Comparison of ENCODE assay signal across 8 mouse cellular contexts in genomic region chr3:37204556-37204955, GRCm38 (mm10). TPM values are rescaled to one million over a fixed set of nuclear protein-coding genes. Genes with fewer than 3 reads are reported as not detected.
DNase-seq lines count a peak whose midpoint lies in the region; ATAC-seq and TF ChIP-seq lines count a peak whose summit lies in the region.

No protein-coding gene starts in this region.

- TF ChIP-seq EP300 in lung, postnatal 0 days (IDR thresholded peaks at IDR 0.05), result no peak

- H3K27ac ChIP-seq in kidney, embryonic 14.5 days (ENCODE audit: low read depth, low read length), result no peak overlapping the region
- H3K27ac ChIP-seq in lung, postnatal 0 days (ENCODE audit: low read length), result peak overlapping the region; percentile 32; the same call in 1 of the 2 replicates
- H3K27ac ChIP-seq in stomach, embryonic 14.5 days (ENCODE audit: low read length), result no peak overlapping the region

- no peaks in the 10 kb centered on the region for H3K79me3 ChIP-seq in C2C12 (ENCODE audit: low read depth)

- no peak overlapping the region for H3ac ChIP-seq in C2C12 (ENCODE audit: control insufficient read depth, insufficient read length, low read depth)

- H3K9ac ChIP-seq in kidney, embryonic 14.5 days (ENCODE audit: low read depth, low read length), result peak overlapping the region; percentile 55; the same call in 1 of the 2 replicates
- H3K9ac ChIP-seq in lung, postnatal 0 days (replicated peaks; ENCODE audit: low read depth), result peak overlapping the region; percentile 39
- peak overlapping the region; percentile 14 for H3K9ac ChIP-seq in stomach, embryonic 14.5 days (replicated peaks; ENCODE audit: low read depth, low read length)

- no peaks in the 10 kb centered on the region for H3K36me3 ChIP-seq in C2C12 (ENCODE audit: control insufficient read depth, insufficient read depth)
- H3K36me3 ChIP-seq in kidney, embryonic 14.5 days (ENCODE audit: control insufficient read depth, insufficient read depth, low read length), result no peaks in the 10 kb centered on the region
- no peaks in the 10 kb centered on the region for H3K36me3 ChIP-seq in lung, postnatal 0 days (ENCODE audit: insufficient read depth, low read length)
- no peaks in the 10 kb centered on the region for H3K36me3 ChIP-seq in stomach, embryonic 14.5 days (ENCODE audit: control insufficient read depth, insufficient read depth, low read length)

- no peak for ATAC-seq in kidney, embryonic 14.5 days (ENCODE audit: low FRiP score, low TSS enrichment)
- ATAC-seq in lung, postnatal 0 days, result peak; percentile 74
- no peak for ATAC-seq in stomach, embryonic 14.5 days (ENCODE audit: insufficient number of reproducible peaks, insufficient read depth, low FRiP score, low read depth)

- TF ChIP-seq CTCF in C2C12 (IDR thresholded peaks at IDR 0.05; ENCODE audit: control insufficient read depth, insufficient read depth, insufficient read length), result peak; percentile 32
- peak; percentile 77 for TF ChIP-seq CTCF in lung, postnatal 0 days (IDR thresholded peaks at IDR 0.05)

- 22% methylated on average over 6 of the region's 6 CpGs for WGBS in kidney, embryonic 14.5 days
- WGBS in lung, postnatal 0 days, result 20% methylated on average over 6 of the region's 6 CpGs
- WGBS in stomach, embryonic 14.5 days, result 25% methylated on average over 6 of the region's 6 CpGs

- DNase-seq in cerebellum, adult 9-10 months, result peak; percentile 9
- no peak for DNase-seq in cerebellum, adult 8-10 months
- peak; percentile 51 to 53 for DNase-seq in cerebellum, postnatal 10 days
- DNase-seq in heart, adult 8-10 months (ENCODE audit: low spot score), result peak; percentile 34
- DNase-seq in lung, postnatal 0 days (ENCODE audit: low spot score), result peak; percentile 74

- 0 out of 2 replicates have a peak, but pooled peaks cover 3% of the 10 kb centered on the region for H3K4me1 ChIP-seq in kidney, embryonic 14.5 days (ENCODE audit: control insufficient read depth, insufficient read depth, low read length)
- H3K4me1 ChIP-seq in lung, postnatal 0 days (ENCODE audit: insufficient read depth, low read depth, low read length), result no peaks in the 10 kb centered on the region
- no peaks in the 10 kb centered on the region for H3K4me1 ChIP-seq in stomach, embryonic 14.5 days (ENCODE audit: control insufficient read depth, insufficient read depth, low read length)

- no peaks in the 10 kb centered on the region for H3K9me3 ChIP-seq in kidney, embryonic 14.5 days (ENCODE audit: control insufficient read depth, low read length)
- no peaks in the 10 kb centered on the region for H3K9me3 ChIP-seq in lung, postnatal 0 days (ENCODE audit: low read length)
- no peaks in the 10 kb centered on the region for H3K9me3 ChIP-seq in stomach, embryonic 14.5 days (ENCODE audit: control insufficient read depth, low read depth, low read length)

- H3K79me2 ChIP-seq in C2C12 (ENCODE audit: control insufficient read depth, insufficient read depth), result no peaks in the 10 kb centered on the region

- H3K4me2 ChIP-seq in kidney, embryonic 14.5 days (replicated peaks; ENCODE audit: low read depth, low read length), result peak overlapping the region; percentile 92
- peak overlapping the region; percentile 95 for H3K4me2 ChIP-seq in lung, postnatal 0 days (replicated peaks; ENCODE audit: low read depth, low read length)
- H3K4me2 ChIP-seq in stomach, embryonic 14.5 days (replicated peaks; ENCODE audit: low read depth, low read length), result peak overlapping the region; percentile 69

- H3K27me3 ChIP-seq in C2C12 (ENCODE audit: control insufficient read depth, insufficient read depth, insufficient read length), result no peaks in the 10 kb centered on the region
- no peaks in the 10 kb centered on the region for H3K27me3 ChIP-seq in kidney, embryonic 14.5 days (ENCODE audit: control insufficient read depth, insufficient read depth, low read length)
- H3K27me3 ChIP-seq in lung, postnatal 0 days (replicated peaks; ENCODE audit: insufficient read depth, low read length), result no peaks in the 10 kb centered on the region
- no peaks in the 10 kb centered on the region for H3K27me3 ChIP-seq in stomach, embryonic 14.5 days (ENCODE audit: control insufficient read depth, insufficient read depth, low read length)

- H3K4me3 ChIP-seq in C2C12 (ENCODE audit: insufficient read depth, poor library complexity, severe bottlenecking), result no peak overlapping the region
- H3K4me3 ChIP-seq in kidney, embryonic 14.5 days (ENCODE audit: low read length), result peak overlapping the region; percentile 50
- H3K4me3 ChIP-seq in lung, postnatal 0 days (ENCODE audit: low read depth, low read length), result peak overlapping the region; percentile 57
- peak overlapping the region; percentile 37 for H3K4me3 ChIP-seq in stomach, embryonic 14.5 days (ENCODE audit: low read depth, low read length)

TF ChIP-seq in C2C12, 6 proteins besides CTCF, POLR2A, EP300 and RAD21:
- TF ChIP-seq MAX (IDR thresholded peaks at IDR 0.05) (peak; percentile 16), FOSL1 (IDR thresholded peaks at IDR 0.05; ENCODE audit: insufficient read depth, low read length, poor library complexity, severe bottlenecking) (no peak)

RNA-seq across cellular contexts. Expression of gene Il21, which starts 27.9 kb away (rescaled TPM):
- polyA plus RNA-seq in C2C12 (2012; fragmentation: generic; extraction: Trizol), result not detected
- not detected for total RNA-seq in heart, adult 8-10 months (2022)
- polyA plus RNA-seq in kidney, embryonic 14.5 days (2014; fragmentation: Nextera tagmentation; extraction: Ambion mirVana), result not detected in 2 replicates
- not detected in 2 replicates for polyA plus RNA-seq in lung, postnatal 0 days (2015; fragmentation: Nextera tagmentation; extraction: Ambion mirVana)
- polyA plus RNA-seq in stomach, embryonic 14.5 days (2014; fragmentation: Nextera tagmentation; extraction: Ambion mirVana), result not detected in 2 replicates
